Mouse (Mus musculus) CH12.LX (cell line): ENCODE measurements around the gene Zc3h7b. TPM values are rescaled to one million over a fixed set of nuclear protein-coding genes. Genes with fewer than 3 reads are reported as not detected.
A peak's percentile ranks its signal among the peaks of the same experiment; 100 is the strongest.

Experiments
- DNase-seq: peaks from one replicate; pipeline ENCODE4 v3.0.0-alpha.2; 2013; ENCODE audit errors: extremely low read depth
- H3K27ac ChIP-seq: 2 replicates; pipeline ENCODE4 v1.5.1; 2012; ENCODE audit warnings: low read depth, mild to moderate bottlenecking, control low read depth, moderate library complexity; ENCODE audit not compliant: insufficient read depth
- H3K27me3 ChIP-seq: replicated peaks from 2 replicates; pipeline ENCODE3; 2012; ENCODE audit warnings: inconsistent platforms
- H3K36me3 ChIP-seq, 2 experiments: replicated peaks in 1 of 2; 2 replicates each; pipeline versions ENCODE3 to v1.6.1; 2012; ENCODE audit warnings: inconsistent platforms in 1 of 2, low read length in 1 of 2, mild to moderate bottlenecking in 1 of 2, mixed read lengths in 1 of 2, moderate library complexity in 1 of 2; ENCODE audit not compliant: control insufficient read depth in 1 of 2, insufficient read depth in 1 of 2
- H3K4me1 ChIP-seq, 2 experiments: 2 replicates each; pipeline ENCODE4 v1.6.1; 2012; ENCODE audit warnings: inconsistent platforms in 1 of 2, moderate library complexity in 1 of 2; ENCODE audit not compliant: insufficient read depth in 2 of 2, control insufficient read depth in 1 of 2
- H3K4me2 ChIP-seq: 2 replicates; pipeline ENCODE4 v1.6.1; 2012; ENCODE audit warnings: low read depth, mild to moderate bottlenecking, control low read depth; ENCODE audit not compliant: poor library complexity, insufficient read depth, severe bottlenecking
- H3K4me3 ChIP-seq, 3 experiments: fragments of 150-350 bp in 1 of 3; sonication (generic) in 1 of 3; replicated peaks in 1 of 3; 2 replicates each; pipeline versions ENCODE3 to v1.5.1; 2011 to 2012; ENCODE audit warnings: low read depth in 2 of 3, low read length in 2 of 3, mild to moderate bottlenecking in 2 of 3, moderate library complexity in 2 of 3, control low read depth in 1 of 3, improper control_type of control experiment in 1 of 3, inconsistent platforms in 1 of 3, mixed read lengths in 1 of 3; ENCODE audit not compliant: poor library complexity in 1 of 3
- H3K79me2 ChIP-seq: replicated peaks from 2 replicates; pipeline ENCODE4 v1.6.1; 2012; ENCODE audit warnings: mild to moderate bottlenecking, moderate library complexity; ENCODE audit not compliant: control insufficient read depth, poor library complexity, insufficient read depth, severe bottlenecking; ENCODE audit errors: extremely low read depth
- H3K9ac ChIP-seq: 2 replicates; pipeline ENCODE4 v1.6.1; 2012; ENCODE audit warnings: low read depth, mild to moderate bottlenecking, control low read depth, moderate library complexity; ENCODE audit not compliant: insufficient read depth
- H3K9me3 ChIP-seq: replicated peaks from 2 replicates; pipeline ENCODE3; 2012; ENCODE audit warnings: low read length, inconsistent platforms, mixed read lengths
- BHLHE40 ChIP-seq: IDR thresholded peaks from 2 replicates; pipeline ENCODE4 v1.6.1; 2011; ENCODE audit warnings: mild to moderate bottlenecking, low read depth, low read length, improper control_type of control experiment
- CHD1 ChIP-seq: IDR thresholded peaks from 2 replicates; pipeline ENCODE4 v1.6.1; 2012; ENCODE audit warnings: low read depth, low read length, improper control_type of control experiment, inconsistent platforms
- CHD2 ChIP-seq: IDR thresholded peaks from 2 replicates; pipeline ENCODE4 v1.6.1; 2011; ENCODE audit warnings: low read length, improper control_type of control experiment
- CTCF ChIP-seq, 2 experiments: IDR thresholded peaks in 1 of 2; conservative IDR thresholded peaks in 1 of 2; 2 replicates each; pipeline ENCODE4 v1.5.1; 2011 to 2012; ENCODE audit warnings: low read depth in 2 of 2, low read length in 2 of 2, improper control_type of control experiment in 1 of 2, inconsistent platforms in 1 of 2, mild to moderate bottlenecking in 1 of 2, moderate library complexity in 1 of 2
- HCFC1 ChIP-seq: IDR thresholded peaks from 2 replicates; pipeline ENCODE4 v1.6.1; 2012; ENCODE audit warnings: low read depth, mild to moderate bottlenecking, inconsistent platforms, low read length, improper control_type of control experiment
- KAT2A ChIP-seq: IDR thresholded peaks from 2 replicates; pipeline ENCODE4 v1.6.1; 2012; ENCODE audit warnings: low read length, improper control_type of control experiment, inconsistent platforms; ENCODE audit not compliant: insufficient replicate concordance
- POLR2A ChIP-seq: IDR thresholded peaks from 2 replicates; pipeline ENCODE4 v1.6.1; 2011; ENCODE audit warnings: low read depth, mild to moderate bottlenecking, improper control_type of control experiment, low read length
- RCOR1 ChIP-seq: conservative IDR thresholded peaks from 2 replicates; pipeline ENCODE4 v1.6.1; 2012; ENCODE audit warnings: low read depth, mild to moderate bottlenecking, inconsistent platforms, low read length, improper control_type of control experiment
- TBP ChIP-seq: conservative IDR thresholded peaks from 2 replicates; pipeline ENCODE4 v1.6.1; 2011; ENCODE audit warnings: low read depth, low read length, improper control_type of control experiment
- ZKSCAN1 ChIP-seq: IDR thresholded peaks from 2 replicates; pipeline ENCODE4 v1.6.1; 2012; ENCODE audit warnings: low read depth, inconsistent platforms, low read length, improper control_type of control experiment, borderline replicate concordance
- ZNF384 ChIP-seq: IDR thresholded peaks from 2 replicates; pipeline ENCODE4 v1.6.1; 2012; ENCODE audit warnings: low read depth, low read length, improper control_type of control experiment, inconsistent platforms
- dilution Hi-C: fragments of 300-500 bp; cut with MboI; formaldehyde crosslinking; loops from 2 replicates; pipeline ENCODE4 v1.14.3; 2020; ENCODE audit warnings: low sequenced_read_pairs; ENCODE audit not compliant: extremely low pct_unique_long_range_greater_than_20kb, extremely low pct_ligation_motif_present
- in situ Hi-C: fragments of 300-500 bp; cut with MboI; formaldehyde crosslinking; loops from 3 replicates; pipeline ENCODE4 v1.14.3; 2019; ENCODE audit warnings: low sequenced_read_pairs, low pct_ligation_motif_present, low pct_unique_long_range_greater_than_20kb, mixed read lengths
- polyA plus RNA-seq: library from polyadenylated mRNA; unstranded; fragments of >175 nt; gene quantifications from 2 replicates; pipeline ENCODE4 v1.2.1, GENCODE M21; 2012; ENCODE audit warnings: low read depth; ENCODE audit not compliant: insufficient read length
- total RNA-seq, 2 experiments: library from RNA; depleted of rRNA; stranded (reverse); fragments of 300-350 nt in 1 of 2; fragments of >200 nt in 1 of 2; gene quantifications; 2 replicates each; pipeline ENCODE4 v1.2.3; 2012 to 2014

Zc3h7b gene
- total and polyA plus RNA-seq, 3 experiments = 8.4 to 43.1 (median 19.7) TPM

- dilution Hi-C loops (no loop called here), in situ Hi-C loops (no loop called here)
- DNase-seq = peak; percentile 31
- TF ChIP-seq CHD1 = no peak
- TF ChIP-seq KAT2A = 0 out of 2 replicates have a peak, but pooled peaks have one; percentile 46
- peak; percentile 7; the same call in 1 of the 2 replicates for TF ChIP-seq CHD2
- TF ChIP-seq RCOR1 = no peak
- peak; percentile 32; the same call in 1 of the 2 replicates for TF ChIP-seq HCFC1
- no peak for TF ChIP-seq POLR2A
- peaks cover 9 to 23% of the 10 kb centered on the region in 2 experiments for H3K36me3 ChIP-seq
- no peaks in the 10 kb centered on the region for H3K9me3 ChIP-seq
- H3K27me3 ChIP-seq = peaks cover 29% of the 10 kb centered on the region
- H3K9ac ChIP-seq = peak overlapping the region; percentile 92
- peak overlapping the region; percentile 68 to 82 (median 68) for H3K4me3 ChIP-seq
- H3K4me1 ChIP-seq = peaks cover 4 to 19% of the 10 kb centered on the region in 2 experiments
- peak overlapping the region; percentile 59 for H3K4me2 ChIP-seq
- peak overlapping the region; percentile 61 for H3K27ac ChIP-seq
- peaks cover 9% of the 10 kb centered on the region; the same call in 1 of the 2 replicates for H3K79me2 ChIP-seq
These were observed 66.7 kb downstream of the Zc3h7b start for GRCm38 (mm10) chr15:81811599-81811996.

- Histone ChIP-seq H3K4me1 (peaks cover 4 to 19% of the 10 kb centered on the region in 2 experiments), H3K27ac (no peak overlapping the region; the same call in 1 of the 2 replicates), H3K4me2 (peak overlapping the region; percentile 59), H3K4me3 (peak overlapping the region; percentile 68 to 82 (median 68)), H3K27me3 (peaks cover 24% of the 10 kb centered on the region), H3K9ac (peak overlapping the region; percentile 92), H3K36me3 (peaks cover 15 to 30% of the 10 kb centered on the region in 2 experiments), H3K79me2 (peaks cover 9% of the 10 kb centered on the region; the same call in 1 of the 2 replicates), H3K9me3 (no peaks in the 10 kb centered on the region)
- no peak for DNase-seq
- in situ Hi-C loops (no loop called here), dilution Hi-C loops (no loop called here)
- no peak for TF ChIP-seq ZNF384
- no peak for TF ChIP-seq TBP
- no peak for TF ChIP-seq ZKSCAN1
- TF ChIP-seq BHLHE40 = no peak
- peak in 1 of 2 experiments; percentile 20; a peak in 1 of 4 replicates for TF ChIP-seq CTCF (conservative IDR thresholded peaks at IDR 0.05 in 1 of 2, IDR thresholded peaks at IDR 0.05 in 1 of 2; ENCODE audit: low read depth in 2 of 2, low read length in 2 of 2)
These were observed 67.4 kb downstream of the Zc3h7b start for GRCm38 (mm10) chr15:81812287-81812686.
